Mouse (Mus musculus) MEL-GATA-1-ER (cell line): ENCODE measurements around the gene Catsper1.

Source experiments
- DNase-seq: peaks from one replicate; pipeline ENCODE4 v3.0.0-alpha.2; 2012; ENCODE audit warnings: low read depth; ENCODE audit errors: extremely low read depth

Gene Catsper1

DNA sequence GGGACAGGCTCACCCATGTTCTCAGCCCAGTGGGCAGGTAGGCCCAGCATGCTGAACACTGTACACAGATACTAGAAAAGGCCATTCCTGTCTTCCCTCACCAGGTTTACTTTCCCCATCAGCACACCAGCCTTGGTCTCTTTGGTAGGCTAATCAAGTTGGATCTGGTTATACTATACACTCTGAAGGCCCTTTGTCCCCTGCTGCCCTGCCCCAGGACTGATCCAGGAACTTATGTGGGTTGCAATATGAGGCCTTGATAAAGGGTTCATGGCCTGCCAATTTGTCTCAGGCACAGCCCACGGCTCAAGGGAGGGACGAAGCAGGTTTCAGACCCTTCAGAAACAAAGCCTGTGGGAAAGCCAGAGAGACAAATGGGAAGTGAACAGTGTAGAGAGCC lies 18.1 kb downstream of the Catsper1 start:
- DNase-seq = no peak

DNA sequence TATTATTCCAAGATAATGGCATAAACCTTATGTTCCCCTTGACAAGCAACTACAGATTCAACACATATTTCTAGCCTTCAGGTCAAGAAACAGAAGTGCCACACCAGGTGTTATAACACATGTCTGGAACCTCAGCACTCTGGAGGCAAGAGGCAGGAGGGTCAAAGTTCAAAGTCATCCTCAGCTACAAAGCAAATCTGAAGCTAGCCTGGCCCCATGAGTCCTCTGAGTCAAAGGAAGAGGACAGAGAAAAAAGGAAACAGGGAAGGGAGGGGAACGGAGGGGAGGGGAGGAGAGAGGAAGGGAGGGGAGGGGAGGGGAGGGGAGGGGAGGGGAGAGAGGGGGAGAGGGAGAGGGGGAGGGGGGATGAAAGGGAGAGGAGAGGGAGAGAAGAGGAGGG lies 20.5 kb downstream of the Catsper1 start:
- no peak for DNase-seq

DNA sequence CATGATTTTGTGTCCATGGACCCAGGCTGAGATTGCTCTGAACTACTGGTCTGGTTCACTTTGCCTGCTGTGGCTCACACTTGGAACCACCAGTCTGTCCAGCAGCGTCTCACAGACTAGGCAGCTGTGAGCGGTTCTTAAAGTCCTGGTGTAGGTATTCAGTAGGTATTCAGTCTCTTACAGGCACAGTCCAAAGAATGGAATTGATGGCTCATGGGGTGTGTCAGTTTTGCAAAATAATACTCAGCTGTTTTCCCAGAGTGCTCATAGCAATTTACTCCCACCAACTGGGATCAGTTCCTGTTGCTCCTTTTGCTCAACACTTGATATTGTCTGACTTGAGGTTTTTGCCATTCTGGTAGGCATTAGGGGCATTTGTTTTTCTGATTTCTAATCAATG lies 26.6 kb downstream of the Catsper1 start:
- DNase-seq = no peak

DNA sequence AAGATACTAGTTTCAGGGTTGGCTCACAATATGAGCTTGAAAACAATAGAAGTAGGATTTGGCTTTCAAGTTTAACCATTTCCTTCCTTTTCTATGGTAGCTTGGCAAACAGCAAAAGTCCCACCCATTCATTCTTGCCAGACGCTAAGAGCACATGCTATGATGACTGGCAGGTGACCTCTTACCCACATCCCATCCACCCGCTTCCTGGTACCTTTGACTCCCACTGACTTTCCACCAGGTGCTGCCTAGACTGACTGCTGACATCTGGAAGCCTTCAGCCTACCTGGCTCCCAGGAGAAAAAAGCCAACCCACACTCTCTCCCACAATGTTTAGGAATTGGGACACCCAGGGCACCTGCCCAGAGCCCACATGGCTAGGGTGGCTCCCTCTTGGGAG lies 28.6 kb downstream of the Catsper1 start:
- no peak for DNase-seq

DNA sequence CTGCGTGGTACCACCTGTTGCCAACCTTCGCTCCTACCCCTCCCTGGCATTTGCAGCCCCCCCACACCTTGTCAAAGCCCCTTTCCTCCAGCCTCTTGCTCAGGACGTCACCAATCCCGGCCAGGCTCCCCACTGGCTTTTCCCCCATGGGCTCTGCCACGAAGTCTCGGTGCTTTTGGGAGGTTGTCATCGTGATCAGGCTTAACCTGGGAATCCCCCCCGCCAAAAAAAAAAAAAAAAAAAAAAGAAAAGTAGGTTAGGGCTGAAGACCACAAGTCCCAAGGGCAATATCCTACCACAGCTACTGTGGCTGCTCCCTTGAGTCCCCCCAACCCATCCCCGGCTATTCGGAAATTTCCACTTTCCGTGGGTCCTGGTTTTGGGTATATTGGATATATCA lies 30.2 kb downstream of the Catsper1 start:
- no peak for DNase-seq

DNA sequence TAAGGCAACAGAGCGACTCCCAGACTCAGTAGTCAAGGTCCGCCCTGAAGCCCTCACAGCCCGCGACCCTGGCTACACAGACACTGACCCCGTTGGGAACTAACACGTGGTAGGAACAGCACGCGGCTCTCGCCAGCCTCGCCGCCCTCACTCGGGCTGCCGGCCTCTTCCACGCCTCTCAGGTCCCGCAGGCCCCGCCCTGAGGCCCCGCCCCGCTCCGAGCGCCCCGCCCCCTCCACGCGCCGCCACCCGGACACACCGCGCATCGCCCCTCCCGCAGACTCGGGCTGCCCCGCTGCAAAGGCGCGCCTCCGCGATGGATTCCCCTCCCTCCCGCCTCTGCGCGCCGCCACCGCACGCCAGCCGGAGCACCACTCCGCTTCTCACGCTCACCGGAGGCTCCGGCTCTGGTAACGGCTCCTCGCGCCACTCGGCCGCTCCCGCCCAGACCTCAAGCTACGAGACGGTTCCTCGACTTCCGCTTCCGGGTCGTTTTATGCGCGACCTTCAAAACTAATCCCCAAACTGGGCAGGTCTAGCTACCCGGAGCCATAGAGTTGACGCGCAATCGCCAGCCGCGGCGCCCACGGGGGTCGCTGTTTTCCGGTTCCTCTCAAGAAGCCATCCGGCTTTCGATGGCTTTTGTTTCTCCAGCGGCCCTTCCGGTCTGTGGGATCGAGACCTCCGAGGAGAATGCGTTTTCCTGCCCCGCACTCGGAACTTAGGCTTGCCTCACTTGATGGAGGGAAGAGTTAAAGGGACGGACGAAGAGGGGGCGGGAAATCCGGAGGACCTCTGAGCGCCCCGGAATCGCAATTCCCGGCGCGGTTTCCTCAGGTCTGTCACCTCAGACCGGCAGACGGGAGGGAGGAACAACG lies 30.9 kb downstream of the Catsper1 start, which contains the start of gene Eif1ad:
Eif1ad (plus strand) TSS at position 567 of the 878 bp plus-strand sequence.
- DNase-seq = peak; percentile 94

DNA sequence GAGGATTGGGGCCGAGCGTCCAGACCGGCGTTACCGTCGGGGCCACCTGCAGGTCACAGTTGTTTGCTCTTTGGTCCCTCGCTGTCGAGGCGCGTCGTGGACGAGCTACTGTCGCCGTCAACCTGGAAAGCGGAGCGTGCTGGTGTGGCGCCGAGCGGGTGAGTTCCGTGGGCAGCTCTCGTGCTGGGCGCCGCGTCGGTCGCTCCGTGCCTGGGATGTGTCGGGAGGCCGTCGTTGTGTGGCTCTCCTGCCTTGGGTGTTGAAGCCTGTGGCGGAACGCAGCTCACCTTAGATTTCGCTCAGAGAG lies 31.5 kb downstream of the Catsper1 start, which contains the start of gene Banf1:
Banf1 (minus strand) TSS at position 116 of the 307 bp plus-strand sequence.
- DNase-seq = no peak

DNA sequence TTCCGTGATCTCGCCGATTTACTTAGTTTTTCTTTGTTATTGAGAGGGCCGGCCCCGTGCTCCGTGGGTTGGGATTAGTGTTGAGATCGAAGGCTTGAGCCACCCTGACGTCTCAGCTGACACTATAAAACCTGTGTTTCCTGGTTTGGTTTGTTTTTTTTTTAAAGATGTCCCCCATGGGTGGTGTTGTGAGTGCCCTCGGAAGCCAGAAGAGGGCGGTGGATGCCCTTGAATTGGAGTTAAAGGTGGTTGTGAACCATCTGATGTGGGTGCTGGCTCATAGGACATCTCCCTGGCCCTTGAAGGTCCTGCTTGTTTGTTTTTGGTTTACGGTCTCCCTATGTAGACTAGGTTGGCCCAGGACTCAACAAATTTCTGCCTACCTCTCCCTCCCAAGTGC lies 31.9 kb downstream of the Catsper1 start:
- no peak for DNase-seq

DNA sequence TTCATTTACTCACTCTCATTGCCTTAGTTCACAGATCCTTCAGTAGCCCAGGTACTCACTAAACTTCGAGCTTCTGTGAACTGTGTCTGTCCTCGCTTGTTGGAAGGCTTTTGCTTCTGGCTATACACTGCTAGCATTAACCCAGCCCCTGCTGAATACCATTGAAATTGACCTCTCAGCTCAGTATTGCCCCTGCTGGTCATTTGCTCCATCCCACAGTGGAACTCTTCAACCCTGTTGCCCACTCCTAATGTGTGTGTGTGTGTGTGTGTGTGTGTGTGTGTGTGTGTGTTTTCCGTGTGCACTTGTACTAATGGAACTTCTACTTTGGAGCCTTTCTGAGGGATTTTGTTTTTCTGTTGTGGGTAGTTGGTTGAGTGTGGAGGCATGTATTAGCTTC lies 35.4 kb downstream of the Catsper1 start:
- no peak for DNase-seq

DNA sequence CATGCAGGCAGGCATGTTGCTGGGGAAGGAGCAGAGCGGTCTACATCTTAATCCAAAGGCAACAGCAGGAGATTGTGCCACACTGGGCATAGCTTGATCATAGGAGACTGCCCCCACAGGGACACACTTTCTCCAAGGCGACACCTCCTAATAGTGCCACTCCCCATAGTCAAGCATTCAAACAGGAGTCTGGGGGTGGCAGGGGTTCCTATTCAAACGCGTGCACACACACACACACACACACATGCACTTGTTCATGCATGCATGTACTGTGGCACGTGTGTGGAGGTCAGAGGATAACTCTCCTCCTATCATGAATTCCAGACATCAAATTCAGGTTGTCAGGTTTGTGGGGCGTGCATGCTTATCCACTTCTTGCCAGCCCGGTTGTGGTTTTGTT lies 37.2 kb downstream of the Catsper1 start:
- no peak for DNase-seq

DNA sequence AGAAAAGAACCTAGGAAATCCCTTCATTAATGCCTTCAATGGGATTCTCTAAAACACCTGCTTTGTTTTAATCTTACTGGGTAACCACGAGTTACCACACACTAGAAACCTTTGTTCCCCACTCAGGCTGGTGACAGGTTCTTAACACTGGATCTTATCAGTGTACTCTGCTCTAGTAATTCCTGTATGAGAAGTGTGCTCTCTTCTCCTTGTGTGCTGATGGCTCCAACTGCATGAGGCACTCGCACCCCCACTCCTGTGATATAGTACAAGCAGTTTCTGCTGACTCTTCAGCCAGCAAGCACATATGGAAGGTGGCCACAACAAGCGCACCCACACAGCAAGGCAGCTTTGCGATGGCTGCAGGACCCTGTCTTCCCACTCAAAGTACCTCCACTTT lies 38.6 kb downstream of the Catsper1 start:
- no peak for DNase-seq

DNA sequence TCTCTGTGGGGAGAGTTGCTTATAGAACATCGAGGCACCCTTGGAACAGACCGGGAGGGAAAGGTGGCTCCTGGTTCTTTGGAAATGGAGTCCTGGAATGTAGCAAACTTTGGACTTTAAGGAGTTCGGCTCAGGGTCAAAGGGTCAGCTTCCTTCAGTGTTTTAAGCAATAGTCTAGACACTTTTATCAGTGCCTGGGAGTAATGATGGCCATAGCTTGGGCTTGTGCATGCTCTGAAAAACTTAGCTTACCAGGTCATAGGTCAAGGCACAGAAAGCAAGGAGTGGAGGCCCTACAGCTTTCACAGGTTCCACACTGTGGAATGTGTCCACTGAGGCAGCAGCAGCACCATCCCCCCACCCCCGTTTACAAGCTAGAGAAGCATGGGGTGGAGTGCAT lies 39.2 kb downstream of the Catsper1 start:
- no peak for DNase-seq

DNA sequence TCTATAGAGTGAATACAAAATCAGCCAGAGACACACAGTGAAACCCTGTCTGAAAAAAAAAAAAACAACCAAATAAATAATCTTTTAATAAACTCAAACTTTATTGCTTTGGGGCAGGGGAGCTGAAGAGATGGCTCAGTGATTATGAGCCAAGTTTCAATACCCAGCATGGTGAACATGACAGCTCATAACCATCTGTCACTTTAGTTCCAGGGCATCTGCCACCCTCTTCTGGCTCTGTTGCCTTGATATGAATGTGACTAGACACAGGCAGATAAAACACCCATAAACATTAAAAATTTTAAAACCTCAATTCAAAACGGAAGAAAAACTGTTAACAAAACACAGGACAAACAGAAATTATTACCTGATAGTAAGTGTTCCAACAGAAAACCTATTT lies 41.9 kb downstream of the Catsper1 start:
- DNase-seq = no peak

DNA sequence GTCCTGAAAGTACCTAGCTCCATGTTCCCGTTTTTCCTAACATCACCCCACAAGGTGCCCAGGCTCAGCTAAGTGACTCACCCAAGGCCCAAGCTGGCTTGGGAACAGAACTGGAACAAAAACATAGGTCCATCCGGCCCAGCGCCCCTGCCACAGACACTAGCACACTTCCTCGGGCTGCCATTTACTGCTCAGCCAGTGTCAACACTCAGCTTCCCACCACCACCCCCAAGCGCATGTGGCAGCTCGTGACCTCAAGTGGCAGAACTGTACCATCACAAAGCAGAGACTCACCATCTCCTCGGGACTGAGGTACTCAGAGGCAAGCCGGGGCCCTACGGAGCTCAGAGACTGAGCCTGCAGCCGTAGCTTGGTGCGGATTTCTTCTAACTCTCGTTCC lies 47.8 kb downstream of the Catsper1 start:
- DNase-seq = no peak

DNA sequence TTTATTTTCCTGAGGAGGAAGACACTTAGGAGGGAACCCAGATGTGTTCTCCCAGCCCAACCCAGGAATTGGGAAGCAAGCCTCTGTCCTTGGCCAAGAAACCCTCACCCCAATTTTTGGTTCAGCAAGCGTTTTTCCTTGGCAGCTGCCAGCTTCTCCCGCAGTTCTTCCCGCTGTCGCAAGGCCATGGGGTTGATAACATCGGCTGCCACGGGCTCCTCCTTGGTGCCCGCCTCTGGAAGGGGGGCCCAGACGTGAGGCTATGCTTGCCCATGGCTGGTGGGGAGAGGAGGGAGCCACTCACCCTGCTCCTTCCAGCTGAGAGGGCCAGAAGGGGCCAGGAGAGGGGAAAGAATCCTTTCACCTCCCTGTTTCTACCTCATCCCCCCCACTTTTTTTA lies 49.2 kb downstream of the Catsper1 start:
- no peak for DNase-seq

DNA sequence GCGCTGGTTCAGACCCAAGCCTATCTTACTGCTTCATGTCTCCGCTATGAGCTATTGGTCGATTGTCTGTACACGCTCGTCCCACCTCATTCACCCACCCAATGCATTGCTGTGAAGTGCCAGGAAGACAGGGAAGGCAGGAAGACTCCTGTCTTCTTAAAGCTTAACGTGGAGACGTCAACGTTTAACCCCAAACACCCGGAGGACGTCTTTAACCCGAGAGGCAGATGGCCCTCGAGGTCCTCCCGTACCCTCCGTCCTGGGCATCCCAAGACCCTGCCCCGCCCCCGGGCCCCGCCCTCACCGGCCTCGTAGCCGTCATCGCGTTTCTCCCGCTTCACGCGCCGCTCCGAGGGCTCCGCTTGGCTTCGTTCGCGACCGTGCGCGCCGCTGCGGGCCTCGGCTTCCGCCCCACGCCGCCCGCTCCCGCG lies 52.5 kb downstream of the Catsper1 start:
- no peak for DNase-seq

DNA sequence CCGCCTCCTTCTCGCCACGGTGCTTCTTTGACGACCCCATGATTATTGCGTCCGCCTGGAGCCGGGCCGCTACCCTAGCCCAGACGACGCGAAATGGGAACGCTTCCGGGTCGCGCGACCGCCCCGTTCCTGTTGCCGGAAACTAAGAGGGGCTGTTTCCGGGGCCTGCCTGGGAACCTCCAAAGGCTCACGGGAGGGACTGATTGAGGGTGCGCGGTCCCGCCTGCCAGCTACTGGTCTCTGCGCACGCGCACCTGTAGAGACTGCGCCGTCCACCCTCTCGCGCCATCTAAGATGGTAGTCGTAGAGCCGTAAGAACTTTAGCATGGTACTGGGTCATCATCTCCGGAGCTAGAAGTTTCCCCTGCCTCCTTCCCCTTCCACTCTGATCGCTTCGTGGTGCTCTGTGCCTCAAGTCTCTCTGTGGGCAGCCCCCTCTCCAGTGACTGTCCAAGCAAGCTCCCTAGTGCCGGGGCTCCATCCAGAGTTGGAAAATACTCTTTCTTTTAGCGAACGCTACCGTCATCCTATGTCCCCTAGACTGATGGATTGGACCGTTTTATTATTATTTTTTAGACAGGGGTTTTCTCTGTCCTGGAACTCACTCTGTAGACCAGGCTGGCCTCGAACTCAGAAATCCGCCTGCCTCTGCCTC lies 53.2 kb downstream of the Catsper1 start, which contains the start of gene Sart1:
Sart1 (minus strand) TSS at position 116 of the 655 bp plus-strand sequence.
- DNase-seq = peak; percentile 87

DNA sequence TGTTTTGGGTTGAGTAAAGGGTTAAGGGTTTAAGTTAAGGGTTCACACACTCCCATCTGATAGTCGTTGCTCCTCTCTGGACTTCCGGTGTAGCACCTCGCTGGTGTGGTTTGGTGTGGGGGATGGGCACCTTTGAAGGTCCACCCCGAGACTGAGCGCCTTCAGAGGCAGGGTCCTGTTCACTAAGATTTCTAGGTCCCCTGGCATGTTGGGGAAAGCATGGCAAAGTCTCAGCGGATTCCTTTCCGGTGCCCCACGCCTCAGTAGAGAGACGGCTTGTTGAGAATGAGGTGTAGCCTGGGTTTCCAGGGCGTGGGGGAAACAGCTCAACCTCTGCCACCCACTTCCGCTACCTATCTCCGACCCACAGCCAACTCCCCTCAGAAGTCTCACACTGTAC lies 54.1 kb downstream of the Catsper1 start:
- DNase-seq = no peak

DNA sequence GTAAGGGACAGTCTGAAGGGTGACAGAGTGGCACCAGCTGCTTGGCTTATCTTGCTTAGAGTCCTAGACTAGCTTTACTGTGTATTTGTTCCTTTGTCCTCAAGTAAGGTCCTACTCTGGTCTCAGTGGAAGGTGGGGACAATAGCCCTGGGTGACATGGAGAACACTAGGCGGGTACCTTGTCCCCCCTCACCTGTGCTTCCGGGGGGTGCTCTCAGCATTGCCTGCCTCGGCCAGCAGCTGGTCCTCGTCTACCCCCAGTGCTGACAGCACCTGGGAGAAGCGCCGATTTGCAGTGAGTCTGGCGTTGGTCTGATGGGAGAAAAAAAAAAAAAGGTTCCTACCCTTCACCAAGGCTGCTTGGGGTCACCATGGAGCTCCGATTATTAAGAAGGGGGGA lies 54.9 kb downstream of the Catsper1 start:
- no peak for DNase-seq

DNA sequence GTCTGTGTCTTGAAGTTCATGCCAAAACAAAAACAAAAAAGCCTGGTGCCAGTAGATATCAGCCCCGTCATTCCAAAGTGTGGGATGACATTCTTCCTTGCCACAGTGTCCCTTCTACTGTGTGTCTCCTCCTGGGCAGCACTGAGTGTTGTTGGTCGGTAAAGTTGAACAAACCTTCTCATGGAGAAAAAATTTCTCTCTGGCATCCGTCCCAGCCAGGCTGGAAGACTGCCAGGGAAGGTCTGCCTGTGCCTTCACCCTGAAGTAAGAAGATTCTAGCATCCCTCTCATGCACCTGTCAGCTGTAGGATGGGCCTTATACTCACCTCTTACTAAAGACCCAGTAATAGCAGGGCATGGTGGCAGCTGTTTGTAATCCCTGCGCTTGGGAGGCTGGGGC lies 57.4 kb downstream of the Catsper1 start:
- no peak for DNase-seq
